Mouse (Mus musculus): Measurements from ENCODE around the gene Chrna3. TPM values are rescaled to one million over a fixed set of nuclear protein-coding genes. Genes with fewer than 3 reads are reported as not detected.
A peak's percentile ranks its signal among the peaks of the same experiment; 100 is the strongest.

Chrna3 gene
- 3.2 and 3.8 TPM in 2 replicates for polyA plus RNA-seq (2015; fragmentation: Nextera tagmentation; extraction: Ambion mirVana)

GRCm38 (mm10) chr9:55026275-55026663, at the start of gene Chrna3:
Chrna3 (minus strand) TSS chr9:55026562.
- Histone ChIP-seq H3K4me2 (replicated peaks; ENCODE audit: low read depth) (peak within 1 kb of the TSS; percentile 34), H3K9ac (ENCODE audit: low read length) (no peak within 1 kb of the TSS), H3K27ac (replicated peaks) (no peak within 1 kb of the TSS), H3K9me3 (ENCODE audit: control insufficient read depth, low read length) (no peaks in the 10 kb centered on the region), H3K27me3 (ENCODE audit: control insufficient read depth, insufficient read depth, low read length) (peaks cover 11% of the 10 kb centered on the region), H3K36me3 (ENCODE audit: control insufficient read depth, insufficient read depth, low read length) (no peaks in the 10 kb centered on the region), H3K4me1 (replicated peaks; ENCODE audit: control insufficient read depth, insufficient read depth) (no peaks in the 10 kb centered on the region), H3K4me3 (ENCODE audit: low read depth, low read length) (peak within 1 kb of the TSS; percentile 25)
- 2% methylated on average over 30 of the region's 39 CpGs for WGBS
- DNase-seq (ENCODE audit: low spot score) (peak; percentile 40), ATAC-seq (ENCODE audit: low FRiP score, low TSS enrichment) (peak; percentile 47; the same call in 1 of the 2 replicates)
- TF ChIP-seq EP300 (optimal IDR thresholded peaks at IDR 0.05): no peak
- no peak for TF ChIP-seq CTCF (IDR thresholded peaks at IDR 0.05; ENCODE audit: low read depth)

- 27% methylated on average over 5 of the region's 5 CpGs for WGBS
- Histone ChIP-seq H3K27me3 (ENCODE audit: control insufficient read depth, insufficient read depth, low read length) (no peaks in the 10 kb centered on the region), H3K27ac (replicated peaks) (no peak overlapping the region), H3K4me2 (replicated peaks; ENCODE audit: low read depth) (no peak overlapping the region), H3K9me3 (ENCODE audit: control insufficient read depth, low read length) (no peaks in the 10 kb centered on the region), H3K9ac (ENCODE audit: low read length) (no peak overlapping the region), H3K4me3 (ENCODE audit: low read depth, low read length) (no peak overlapping the region), H3K36me3 (ENCODE audit: control insufficient read depth, insufficient read depth, low read length) (no peaks in the 10 kb centered on the region), H3K4me1 (replicated peaks; ENCODE audit: control insufficient read depth, insufficient read depth) (no peaks in the 10 kb centered on the region)
- DNase-seq (ENCODE audit: low spot score): no peak
- ATAC-seq (ENCODE audit: low FRiP score, low TSS enrichment): no peak
- TF ChIP-seq CTCF (IDR thresholded peaks at IDR 0.05; ENCODE audit: low read depth): no peak
- TF ChIP-seq EP300 (optimal IDR thresholded peaks at IDR 0.05): no peak
These were observed 41.6 kb upstream of the Chrna3 start for GRCm38 (mm10) chr9:55067965-55068265.

- no peaks in the 10 kb centered on the region for H3K36me3 ChIP-seq (ENCODE audit: control insufficient read depth, insufficient read depth, low read length)
- H3K27ac ChIP-seq (replicated peaks): no peak overlapping the region
- TF ChIP-seq CTCF (IDR thresholded peaks at IDR 0.05; ENCODE audit: low read depth): no peak
- no peak for TF ChIP-seq EP300 (optimal IDR thresholded peaks at IDR 0.05)
- no peak for DNase-seq (ENCODE audit: low spot score)
- WGBS: 42% methylated on average over 8 of the region's 8 CpGs
- no peaks in the 10 kb centered on the region for H3K27me3 ChIP-seq (ENCODE audit: control insufficient read depth, insufficient read depth, low read length)
- no peak overlapping the region for H3K4me3 ChIP-seq (ENCODE audit: low read depth, low read length)
- no peak for ATAC-seq (ENCODE audit: low FRiP score, low TSS enrichment)
- H3K4me1 ChIP-seq (replicated peaks; ENCODE audit: control insufficient read depth, insufficient read depth): no peaks in the 10 kb centered on the region
- H3K9me3 ChIP-seq (ENCODE audit: control insufficient read depth, low read length): no peaks in the 10 kb centered on the region
- no peak overlapping the region for H3K4me2 ChIP-seq (replicated peaks; ENCODE audit: low read depth)
- H3K9ac ChIP-seq (ENCODE audit: low read length): no peak overlapping the region
These were observed 41.0 kb upstream of the Chrna3 start for GRCm38 (mm10) chr9:55067260-55067964.

GRCm38 (mm10) chr9:55065241-55065640, 38.9 kb upstream of the Chrna3 start:
- Histone ChIP-seq H3K9ac (ENCODE audit: low read length) (no peak overlapping the region), H3K27me3 (ENCODE audit: control insufficient read depth, insufficient read depth, low read length) (no peaks in the 10 kb centered on the region), H3K9me3 (ENCODE audit: control insufficient read depth, low read length) (no peaks in the 10 kb centered on the region), H3K4me2 (replicated peaks; ENCODE audit: low read depth) (no peak overlapping the region), H3K4me1 (replicated peaks; ENCODE audit: control insufficient read depth, insufficient read depth) (no peaks in the 10 kb centered on the region), H3K4me3 (ENCODE audit: low read depth, low read length) (no peak overlapping the region), H3K27ac (replicated peaks) (no peak overlapping the region), H3K36me3 (ENCODE audit: control insufficient read depth, insufficient read depth, low read length) (no peaks in the 10 kb centered on the region)
- TF ChIP-seq EP300 (optimal IDR thresholded peaks at IDR 0.05) (no peak), CTCF (IDR thresholded peaks at IDR 0.05; ENCODE audit: low read depth) (no peak)
- WGBS: 87% methylated on average over 9 of the region's 9 CpGs
- ATAC-seq (ENCODE audit: low FRiP score, low TSS enrichment): no peak
- DNase-seq (ENCODE audit: low spot score): no peak

GRCm38 (mm10) chr9:55058067-55058466, 31.7 kb upstream of the Chrna3 start:
- ATAC-seq (ENCODE audit: low FRiP score, low TSS enrichment): no peak
- H3K9me3 ChIP-seq (ENCODE audit: control insufficient read depth, low read length): no peaks in the 10 kb centered on the region
- no peaks in the 10 kb centered on the region for H3K36me3 ChIP-seq (ENCODE audit: control insufficient read depth, insufficient read depth, low read length)
- no peak for TF ChIP-seq CTCF (IDR thresholded peaks at IDR 0.05; ENCODE audit: low read depth)
- TF ChIP-seq EP300 (optimal IDR thresholded peaks at IDR 0.05): no peak
- H3K4me2 ChIP-seq (replicated peaks; ENCODE audit: low read depth): no peak overlapping the region
- no peak overlapping the region for H3K27ac ChIP-seq (replicated peaks)
- H3K4me1 ChIP-seq (replicated peaks; ENCODE audit: control insufficient read depth, insufficient read depth): no peaks in the 10 kb centered on the region
- H3K9ac ChIP-seq (ENCODE audit: low read length): no peak overlapping the region
- no peak overlapping the region for H3K4me3 ChIP-seq (ENCODE audit: low read depth, low read length)
- H3K27me3 ChIP-seq (ENCODE audit: control insufficient read depth, insufficient read depth, low read length): no peaks in the 10 kb centered on the region
- DNase-seq (ENCODE audit: low spot score): no peak
- WGBS: 95% methylated on average over 4 of the region's 4 CpGs

- H3K4me2 ChIP-seq (replicated peaks; ENCODE audit: low read depth): no peak overlapping the region
- TF ChIP-seq EP300 (optimal IDR thresholded peaks at IDR 0.05) (no peak), CTCF (IDR thresholded peaks at IDR 0.05; ENCODE audit: low read depth) (no peak)
- no peaks in the 10 kb centered on the region for H3K36me3 ChIP-seq (ENCODE audit: control insufficient read depth, insufficient read depth, low read length)
- DNase-seq (ENCODE audit: low spot score) (no peak), ATAC-seq (ENCODE audit: low FRiP score, low TSS enrichment) (no peak)
- H3K9ac ChIP-seq (ENCODE audit: low read length): no peak overlapping the region
- H3K9me3 ChIP-seq (ENCODE audit: control insufficient read depth, low read length): no peaks in the 10 kb centered on the region
- no peaks in the 10 kb centered on the region for H3K4me1 ChIP-seq (replicated peaks; ENCODE audit: control insufficient read depth, insufficient read depth)
- H3K27me3 ChIP-seq (ENCODE audit: control insufficient read depth, insufficient read depth, low read length): no peaks in the 10 kb centered on the region
- no peak overlapping the region for H3K27ac ChIP-seq (replicated peaks)
- H3K4me3 ChIP-seq (ENCODE audit: low read depth, low read length): no peak overlapping the region
- WGBS: 69% methylated on average over 2 of the region's 2 CpGs
These were observed 29.1 kb upstream of the Chrna3 start for GRCm38 (mm10) chr9:55055386-55055930.

Data from stomach, postnatal 0 days (tissue).